Mouse (Mus musculus) hindbrain, embryonic 16.5 days (tissue): ENCODE measurements at regions not wholly inside any gene's neighbourhood (a gene's known extent, or its start where the extent isn't known, plus 50 kb on each side); places are given as distances from the start of the nearest gene placed in this dataset.

Experiments used
- ATAC-seq: fragments of 200-750 bp; cut with Nextera tagmentation; 2 replicates; pipeline ENCODE4 v1.8.0; 2017; ENCODE audit warnings: moderate TSS enrichment, moderate library complexity
- H3K27ac ChIP-seq: fragments of 300-500 bp; sonication (generic); 2 replicates; pipeline ENCODE4 v1.5.1; 2014; ENCODE audit warnings: low read depth, mild to moderate bottlenecking, control low read depth, low read length, moderate library complexity
- H3K27me3 ChIP-seq: fragments of 300-500 bp; sonication (generic); replicated peaks from 2 replicates; pipeline ENCODE4 v1.6.1; 2014; ENCODE audit warnings: low read length; ENCODE audit not compliant: control insufficient read depth, insufficient read depth
- H3K36me3 ChIP-seq: fragments of 300-500 bp; sonication (generic); 2 replicates; pipeline ENCODE4 v1.6.1; 2014; ENCODE audit warnings: mild to moderate bottlenecking, low read length, moderate library complexity, mixed read lengths; ENCODE audit not compliant: control insufficient read depth, insufficient read depth
- H3K4me1 ChIP-seq: fragments of 300-500 bp; sonication (generic); 2 replicates; pipeline ENCODE4 v1.6.1; 2014; ENCODE audit warnings: low read depth, low read length; ENCODE audit not compliant: control insufficient read depth, insufficient read depth
- H3K4me2 ChIP-seq: fragments of 300-500 bp; sonication (generic); 2 replicates; pipeline ENCODE4 v1.6.1; 2014; ENCODE audit warnings: mild to moderate bottlenecking, low read length, control low read depth, moderate library complexity
- H3K4me3 ChIP-seq: fragments of 300-500 bp; sonication (generic); 2 replicates; pipeline ENCODE4 v1.5.1; 2014; ENCODE audit warnings: mild to moderate bottlenecking, low read length, control low read depth, moderate library complexity
- H3K9ac ChIP-seq: fragments of 300-500 bp; sonication (generic); 2 replicates; pipeline ENCODE4 v1.6.1; 2014; ENCODE audit warnings: low read depth, mild to moderate bottlenecking, control low read depth, low read length, moderate library complexity
- H3K9me3 ChIP-seq: fragments of 300-500 bp; sonication (generic); 2 replicates; pipeline ENCODE4 v1.6.1; 2014; ENCODE audit warnings: mild to moderate bottlenecking, low read length, moderate library complexity; ENCODE audit not compliant: control insufficient read depth
- whole genome bisulfite sequencing: fragments of 180-500 bp; shearing (Covaris S2); extraction: QIAGEN DNeasy Blood & Tissue Kit; methylation state at CpG from one replicate; pipeline ENCODE4 v1.1.7; 2014; 5-methylcytosine and 5-hydroxymethylcytosine counted together

DNA sequence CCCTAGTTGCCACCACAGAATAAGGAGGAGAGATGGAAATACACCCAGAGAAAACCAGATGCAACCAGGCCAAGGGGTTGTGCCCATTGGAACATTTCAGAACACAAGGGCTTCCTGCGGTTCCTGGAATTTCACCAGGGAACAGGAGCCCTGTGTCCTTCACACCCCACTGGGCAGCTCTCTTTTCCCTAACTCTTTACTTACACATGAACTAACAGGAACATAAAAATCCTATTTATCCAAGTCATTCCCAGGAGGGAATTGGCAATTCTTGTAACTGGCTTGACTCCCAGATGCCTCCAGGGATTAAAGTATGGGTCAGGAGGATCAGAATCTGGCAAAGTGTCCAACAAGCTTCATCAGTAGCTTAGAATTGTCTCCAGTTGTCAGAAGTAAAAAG lies 62.2 kb upstream of the Glycam1 start:
- Histone ChIP-seq H3K9ac (no peak overlapping the region), H3K4me3 (no peak overlapping the region), H3K27me3 (no peaks in the 10 kb centered on the region), H3K36me3 (no peaks in the 10 kb centered on the region), H3K4me2 (no peak overlapping the region), H3K27ac (no peak overlapping the region), H3K4me1 (no peaks in the 10 kb centered on the region), H3K9me3 (no peaks in the 10 kb centered on the region)
- WGBS = 18% methylated on average over 1 of the region's 1 CpGs
- peak; percentile 93 for ATAC-seq
